Mouse (Mus musculus): Measurements from ENCODE around the gene Rgr. TPM values are rescaled to one million over a fixed set of nuclear protein-coding genes. Genes with fewer than 3 reads are reported as not detected.
"Not testable (repeated sequence)": the region's sequence is repeated elsewhere in the genome, so short reads cannot be mapped to it uniquely, and the experiment has no call there.

The Rgr gene
- polyA plus RNA-seq, 1 experiment from 2014 or later: not detected

DNA sequence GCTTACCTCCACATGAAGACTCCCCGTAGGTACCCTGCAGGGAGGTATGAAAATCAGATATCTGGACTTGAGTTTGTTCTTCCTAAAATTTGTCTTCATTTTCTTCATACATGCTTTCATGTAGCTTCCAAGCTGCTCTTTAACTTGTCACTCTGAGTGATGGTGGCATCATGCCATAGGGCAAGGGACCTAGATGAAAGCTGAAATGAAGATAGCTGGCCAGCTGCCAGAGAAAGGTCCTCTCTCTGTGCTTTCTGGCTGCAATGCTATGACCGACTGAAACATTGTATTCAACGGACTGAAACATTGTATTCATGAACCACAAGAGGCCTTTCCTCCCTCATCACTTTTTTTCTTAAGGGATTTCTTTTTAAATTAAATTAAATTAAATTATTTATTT is 20.2 kb downstream of the Rgr start:
- WGBS: 79% methylated on average over 3 of the region's 3 CpGs
- no peaks in the 10 kb centered on the region for H3K9me3 ChIP-seq

DNA sequence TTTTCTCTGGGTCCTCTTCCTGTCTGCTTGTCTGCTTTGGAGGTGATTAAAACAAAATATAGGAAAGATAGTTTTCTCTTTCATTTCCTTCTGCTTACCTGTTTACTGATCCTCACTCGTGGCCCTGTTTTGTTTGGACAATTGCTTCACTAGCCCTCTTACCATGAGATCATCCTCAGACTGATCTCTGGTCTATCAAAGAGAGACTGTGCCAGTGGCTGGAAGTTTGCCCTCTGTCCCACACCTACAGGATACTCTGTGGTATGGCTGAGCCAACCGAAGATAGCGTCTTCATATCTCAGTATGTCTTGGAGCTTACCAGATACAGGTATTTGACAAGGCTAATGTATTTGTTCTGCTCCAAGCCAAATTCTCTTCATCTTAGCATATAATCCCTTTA is 20.8 kb downstream of the Rgr start:
- no peak overlapping the region for H3K27ac ChIP-seq
- no peak overlapping the region for H3K4me3 ChIP-seq
- H3K36me3 ChIP-seq: no peaks in the 10 kb centered on the region
- H3K4me1 ChIP-seq: no peaks in the 10 kb centered on the region
- WGBS: 94% methylated on average over 3 of the region's 3 CpGs
- H3K9me3 ChIP-seq: no peaks in the 10 kb centered on the region
- H3K27me3 ChIP-seq (ENCODE audit: insufficient read depth, poor library complexity, severe bottlenecking): no peaks in the 10 kb centered on the region
- no peak for DNase-seq (ENCODE audit: low spot score)

More for the DNA sequence above, 20.2 kb downstream of the Rgr start:
- Histone ChIP-seq H3K4me3 (no peak overlapping the region), H3K27ac (no peak overlapping the region), H3K36me3 (no peaks in the 10 kb centered on the region), H3K4me1 (no peaks in the 10 kb centered on the region), H3K27me3 (ENCODE audit: insufficient read depth, poor library complexity, severe bottlenecking) (no peaks in the 10 kb centered on the region)
- no peak for DNase-seq (ENCODE audit: low spot score)

DNA sequence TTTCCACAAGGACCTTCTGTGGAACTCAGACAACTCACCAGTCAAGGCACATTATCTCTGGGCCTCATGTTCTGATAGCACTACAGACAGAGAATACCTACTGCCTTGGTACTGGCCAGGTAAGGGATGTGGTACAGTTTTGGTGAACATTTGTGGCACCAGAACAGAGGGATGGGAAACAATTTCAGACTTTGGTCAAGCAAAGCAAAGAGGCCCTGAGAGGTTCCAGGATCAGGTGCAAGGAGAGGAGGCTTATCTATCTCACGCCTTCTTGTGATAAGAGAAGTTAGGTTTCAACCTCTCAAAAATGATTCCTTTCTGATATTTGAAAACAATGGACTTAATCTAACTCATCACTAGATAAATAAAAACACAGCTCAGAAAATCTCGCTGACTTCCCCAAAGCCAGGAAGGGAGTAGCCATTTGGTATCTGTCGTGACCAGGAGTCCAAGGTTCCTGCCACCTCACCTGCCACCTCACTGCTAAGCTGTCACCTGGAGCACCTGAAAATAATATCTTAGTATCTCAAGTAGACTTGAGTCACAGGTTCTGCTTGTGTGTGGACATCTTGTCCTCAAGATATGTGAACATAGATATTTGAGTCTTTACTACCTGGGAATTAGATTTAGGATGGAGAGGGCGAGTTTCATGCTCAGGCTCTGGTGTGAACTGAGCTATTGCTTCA is 21.4 kb downstream of the Rgr start:
- no peak overlapping the region for H3K4me3 ChIP-seq
- no peaks in the 10 kb centered on the region for H3K4me1 ChIP-seq
- H3K27ac ChIP-seq: no peak overlapping the region
- H3K9me3 ChIP-seq: no peaks in the 10 kb centered on the region
- WGBS: 63% methylated on average over 4 of the region's 4 CpGs
- no peak for DNase-seq (ENCODE audit: low spot score)
- H3K27me3 ChIP-seq (ENCODE audit: insufficient read depth, poor library complexity, severe bottlenecking): no peaks in the 10 kb centered on the region
- H3K36me3 ChIP-seq: no peaks in the 10 kb centered on the region

DNA sequence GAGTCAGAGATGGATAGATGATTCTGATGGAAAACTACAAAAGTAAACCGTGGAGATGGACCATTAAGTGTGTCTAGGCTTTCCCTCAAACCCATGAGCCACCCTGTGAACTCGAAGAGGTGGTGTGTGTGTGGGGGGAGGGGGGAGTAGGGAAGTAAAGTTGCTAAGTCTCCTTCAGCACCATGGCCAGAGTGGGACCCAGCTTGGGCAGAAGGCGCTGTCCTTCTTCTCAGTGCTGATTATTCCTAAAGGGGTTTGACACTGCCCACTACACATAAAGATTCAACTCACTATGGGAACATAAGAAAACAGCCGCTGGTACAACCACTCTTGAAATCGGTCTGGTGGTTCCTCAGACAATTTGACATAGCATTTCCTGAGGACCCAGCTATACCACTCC is 32.9 kb downstream of the Rgr start:
- WGBS: 31% methylated on average over 5 of the region's 5 CpGs
- H3K4me1 ChIP-seq: no peaks in the 10 kb centered on the region
- DNase-seq (ENCODE audit: low spot score): no peak
- no peak overlapping the region for H3K4me3 ChIP-seq
- no peaks in the 10 kb centered on the region for H3K36me3 ChIP-seq
- no peak overlapping the region for H3K27ac ChIP-seq
- H3K9me3 ChIP-seq: no peaks in the 10 kb centered on the region
- no peaks in the 10 kb centered on the region for H3K27me3 ChIP-seq (ENCODE audit: insufficient read depth, poor library complexity, severe bottlenecking)

DNA sequence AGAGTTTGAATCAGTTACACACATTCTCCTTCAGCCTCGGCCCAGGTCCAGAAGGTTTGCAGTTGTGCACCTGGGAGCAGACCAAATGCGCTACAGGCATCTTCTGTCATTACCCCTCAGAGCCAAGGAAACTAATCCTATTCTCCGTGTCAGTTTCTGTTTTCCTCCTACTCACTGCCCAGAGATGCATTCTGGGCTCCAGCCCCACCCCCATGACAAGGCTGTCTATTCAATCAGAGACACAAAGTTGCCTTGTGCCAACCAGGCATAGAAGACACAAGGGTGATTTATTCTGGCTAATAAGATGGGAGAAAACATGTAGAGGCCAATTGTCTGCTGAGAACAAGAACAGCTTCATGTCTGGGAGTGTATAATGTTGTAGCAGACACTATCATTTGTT is 35.1 kb downstream of the Rgr start:
- no peaks in the 10 kb centered on the region for H3K9me3 ChIP-seq
- H3K4me1 ChIP-seq: no peaks in the 10 kb centered on the region
- H3K4me3 ChIP-seq: no peak overlapping the region
- no peak for DNase-seq (ENCODE audit: low spot score)
- WGBS: 43% methylated on average over 3 of the region's 3 CpGs
- H3K36me3 ChIP-seq: no peaks in the 10 kb centered on the region
- no peak overlapping the region for H3K27ac ChIP-seq
- no peaks in the 10 kb centered on the region for H3K27me3 ChIP-seq (ENCODE audit: insufficient read depth, poor library complexity, severe bottlenecking)

DNA sequence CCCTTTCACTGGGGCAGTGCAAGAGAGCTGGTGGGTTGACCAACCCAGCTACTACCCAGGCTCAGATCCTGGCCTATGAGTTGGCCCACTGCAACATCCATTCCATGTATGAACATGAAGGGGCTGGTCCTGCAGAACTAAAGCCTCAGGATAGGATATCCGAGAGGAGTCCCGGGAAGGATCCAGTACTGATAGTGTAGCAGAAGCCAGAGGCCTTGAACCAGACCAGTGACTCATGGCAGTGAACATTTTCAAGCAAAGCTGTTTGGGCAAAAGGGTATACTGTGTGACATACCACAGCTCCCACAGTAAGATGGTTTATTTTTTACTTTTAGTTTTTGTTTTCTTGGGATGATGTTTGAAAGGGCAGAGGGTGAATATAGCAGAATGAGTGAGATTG is 39.1 kb downstream of the Rgr start:
- DNase-seq (ENCODE audit: low spot score): no peak
- H3K36me3 ChIP-seq: no peaks in the 10 kb centered on the region
- H3K9me3 ChIP-seq: no peaks in the 10 kb centered on the region
- H3K4me3 ChIP-seq: no peak overlapping the region
- 86% methylated on average over 2 of the region's 2 CpGs for WGBS
- H3K4me1 ChIP-seq: no peaks in the 10 kb centered on the region
- H3K27ac ChIP-seq: no peak overlapping the region
- no peaks in the 10 kb centered on the region for H3K27me3 ChIP-seq (ENCODE audit: insufficient read depth, poor library complexity, severe bottlenecking)

DNA sequence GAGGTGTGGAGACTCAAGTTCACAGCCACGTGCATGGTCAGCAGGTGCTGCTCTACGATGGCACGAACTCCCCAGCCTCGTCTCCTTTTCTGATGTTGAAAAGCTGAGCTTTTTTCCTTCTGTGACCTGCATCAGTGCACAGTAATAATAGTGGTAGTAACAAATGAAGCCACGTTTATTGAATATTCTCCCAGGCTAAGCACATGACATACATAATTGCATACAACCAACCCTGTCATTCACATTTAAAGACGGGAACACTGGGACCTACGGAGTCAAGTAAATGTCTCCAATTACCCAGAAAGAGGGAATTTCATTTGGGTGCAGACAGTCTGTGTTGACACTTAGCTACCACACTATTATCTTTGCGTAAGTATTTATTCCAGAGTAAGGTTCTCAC is 42.3 kb downstream of the Rgr start:
- no peak for DNase-seq (ENCODE audit: low spot score)
- whole genome bisulfite sequencing: 70% methylated on average over 8 of the region's 8 CpGs
- Histone ChIP-seq H3K36me3 (no peaks in the 10 kb centered on the region), H3K9me3 (no peaks in the 10 kb centered on the region), H3K4me1 (no peaks in the 10 kb centered on the region), H3K27me3 (ENCODE audit: insufficient read depth, poor library complexity, severe bottlenecking) (no peaks in the 10 kb centered on the region), H3K27ac (no peak overlapping the region), H3K4me3 (no peak overlapping the region)

DNA sequence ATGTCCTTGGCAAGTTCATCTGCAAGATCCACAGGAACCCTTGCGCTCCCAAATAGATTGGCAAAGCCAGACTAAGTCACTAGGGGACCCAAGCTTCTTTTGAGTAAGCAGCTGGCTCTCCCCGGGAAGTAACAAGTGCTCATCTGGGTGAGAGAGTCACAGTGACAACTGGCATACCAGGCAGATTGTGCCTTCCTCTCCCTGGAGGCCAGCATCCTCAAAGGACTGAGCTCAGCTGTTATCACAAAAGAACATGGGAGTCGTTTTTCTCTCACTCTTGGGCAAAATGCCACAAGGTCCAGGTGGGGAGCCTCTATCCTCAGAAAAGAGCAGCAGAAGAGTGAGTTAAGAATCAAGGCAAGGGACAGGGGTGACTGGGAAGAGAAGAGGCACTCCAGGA is 42.9 kb downstream of the Rgr start:
- H3K27me3 ChIP-seq (ENCODE audit: insufficient read depth, poor library complexity, severe bottlenecking): no peaks in the 10 kb centered on the region
- 17% methylated on average over 3 of the region's 3 CpGs for WGBS
- H3K4me3 ChIP-seq: no peak overlapping the region
- no peaks in the 10 kb centered on the region for H3K4me1 ChIP-seq
- H3K27ac ChIP-seq: no peak overlapping the region
- no peaks in the 10 kb centered on the region for H3K9me3 ChIP-seq
- H3K36me3 ChIP-seq: no peaks in the 10 kb centered on the region
- DNase-seq (ENCODE audit: low spot score): no peak

DNA sequence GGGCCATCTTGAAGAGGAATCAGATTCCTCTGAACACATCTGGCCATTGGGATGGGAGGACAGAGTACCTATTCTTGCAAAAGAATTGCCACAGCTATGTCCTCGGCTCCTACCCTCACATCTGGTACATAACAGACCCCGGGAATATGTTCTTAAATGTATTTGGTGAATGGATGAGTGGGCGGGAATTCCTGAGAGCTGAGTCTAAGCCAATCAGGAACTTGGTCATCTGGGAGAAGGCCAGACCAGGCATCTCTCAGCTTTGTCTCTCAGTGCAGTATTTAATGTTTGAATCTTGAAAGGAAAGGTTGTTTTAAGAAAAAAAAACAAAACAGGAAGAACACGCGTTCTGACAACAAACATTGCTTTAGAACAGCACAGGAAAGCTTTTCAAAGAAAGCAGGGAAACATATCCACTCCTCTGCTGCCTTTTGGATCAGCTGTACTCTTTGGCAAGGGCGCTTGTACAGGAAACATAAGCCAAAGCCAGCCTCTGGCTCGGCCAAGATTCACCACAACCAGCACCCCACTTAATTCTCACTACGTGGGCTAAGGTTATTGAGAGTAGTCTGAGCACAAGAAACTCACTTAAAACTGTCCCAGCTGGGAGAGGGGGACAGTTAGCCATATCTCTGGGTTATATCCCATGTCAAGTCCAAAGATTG is 45.2 kb downstream of the Rgr start:
- no peaks in the 10 kb centered on the region for H3K9me3 ChIP-seq
- no peak overlapping the region for H3K27ac ChIP-seq
- no peak overlapping the region for H3K4me3 ChIP-seq
- no peaks in the 10 kb centered on the region for H3K4me1 ChIP-seq
- H3K36me3 ChIP-seq: no peaks in the 10 kb centered on the region
- WGBS: 76% methylated on average over 8 of the region's 8 CpGs
- no peak for DNase-seq (ENCODE audit: low spot score)
- H3K27me3 ChIP-seq (ENCODE audit: insufficient read depth, poor library complexity, severe bottlenecking): no peaks in the 10 kb centered on the region

DNA sequence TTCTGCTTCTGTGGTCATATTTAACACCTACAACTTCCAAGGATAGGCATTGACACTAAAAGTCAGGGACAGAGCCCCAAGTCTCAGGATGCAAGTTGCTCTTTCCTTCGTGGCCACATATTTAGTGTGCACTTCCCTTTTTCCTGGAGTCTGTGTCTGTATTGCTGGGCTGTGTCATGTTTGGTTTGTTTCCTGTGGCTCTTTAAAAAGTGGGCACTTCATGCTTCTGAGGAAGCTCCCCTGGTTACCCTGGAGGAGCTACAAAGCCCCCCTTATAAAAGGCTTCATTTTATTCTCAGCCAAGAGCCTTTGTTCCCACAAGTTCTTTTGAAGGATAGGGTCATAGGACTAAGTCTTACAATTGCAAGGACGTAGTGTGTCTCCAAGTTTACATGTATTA is 45.9 kb downstream of the Rgr start:
- Histone ChIP-seq H3K4me1 (no peaks in the 10 kb centered on the region), H3K27ac (no peak overlapping the region), H3K36me3 (no peaks in the 10 kb centered on the region), H3K27me3 (ENCODE audit: insufficient read depth, poor library complexity, severe bottlenecking) (no peaks in the 10 kb centered on the region), H3K4me3 (no peak overlapping the region), H3K9me3 (no peaks in the 10 kb centered on the region)
- DNase-seq (ENCODE audit: low spot score): no peak
- 76% methylated on average over 2 of the region's 2 CpGs for WGBS

DNA sequence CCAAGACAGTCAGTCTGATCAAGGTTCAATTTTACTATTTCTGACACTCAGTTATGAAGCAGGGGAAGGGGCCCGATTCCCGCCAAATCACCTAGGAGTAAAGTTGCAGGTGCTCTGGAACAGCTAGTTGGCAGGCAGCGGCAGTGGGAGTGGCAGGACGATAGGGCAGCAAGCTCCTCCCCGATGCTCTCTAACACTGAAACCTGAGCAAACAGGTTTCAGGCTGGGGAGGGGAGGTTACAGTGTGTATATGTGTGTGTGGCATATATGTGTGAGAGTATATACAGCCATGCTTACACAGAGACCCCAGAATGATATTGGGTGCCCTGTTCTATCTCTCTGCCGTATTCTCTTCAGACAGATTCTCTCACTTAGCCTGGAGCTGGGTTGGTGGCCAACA is 48.0 kb downstream of the Rgr start:
- not testable (repeated sequence) for H3K27me3 ChIP-seq (ENCODE audit: insufficient read depth, poor library complexity, severe bottlenecking); H3K4me3 ChIP-seq; H3K36me3 ChIP-seq; H3K4me1 ChIP-seq; DNase-seq (ENCODE audit: low spot score); H3K27ac ChIP-seq; H3K9me3 ChIP-seq
- 66% methylated on average over 6 of the region's 6 CpGs for WGBS

DNA sequence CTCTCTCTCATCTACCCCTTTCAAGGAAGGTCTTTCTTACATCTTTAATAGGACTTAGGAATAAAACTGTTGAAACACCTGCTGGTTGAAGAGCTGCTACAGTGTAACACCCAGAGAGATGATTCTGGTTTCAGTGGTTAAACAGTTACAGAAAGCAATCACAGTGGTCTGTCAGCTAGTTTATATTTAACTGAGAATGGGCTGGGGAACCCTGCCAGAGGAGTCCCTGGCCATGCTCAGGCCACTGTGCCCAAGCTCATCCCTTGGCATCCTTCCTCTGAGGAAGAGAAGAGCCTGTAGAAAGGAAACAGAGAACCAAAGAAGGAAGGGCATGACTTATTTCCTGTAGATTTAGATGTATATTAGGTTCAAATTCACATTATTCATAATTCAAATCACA is 59.0 kb downstream of the Rgr start:
- H3K27me3 ChIP-seq (ENCODE audit: insufficient read depth, poor library complexity, severe bottlenecking): no peaks in the 10 kb centered on the region
- H3K9me3 ChIP-seq: no peaks in the 10 kb centered on the region
- DNase-seq (ENCODE audit: low spot score): no peak
- H3K36me3 ChIP-seq: no peaks in the 10 kb centered on the region
- no peak overlapping the region for H3K27ac ChIP-seq
- no peaks in the 10 kb centered on the region for H3K4me1 ChIP-seq
- no peak overlapping the region for H3K4me3 ChIP-seq

DNA sequence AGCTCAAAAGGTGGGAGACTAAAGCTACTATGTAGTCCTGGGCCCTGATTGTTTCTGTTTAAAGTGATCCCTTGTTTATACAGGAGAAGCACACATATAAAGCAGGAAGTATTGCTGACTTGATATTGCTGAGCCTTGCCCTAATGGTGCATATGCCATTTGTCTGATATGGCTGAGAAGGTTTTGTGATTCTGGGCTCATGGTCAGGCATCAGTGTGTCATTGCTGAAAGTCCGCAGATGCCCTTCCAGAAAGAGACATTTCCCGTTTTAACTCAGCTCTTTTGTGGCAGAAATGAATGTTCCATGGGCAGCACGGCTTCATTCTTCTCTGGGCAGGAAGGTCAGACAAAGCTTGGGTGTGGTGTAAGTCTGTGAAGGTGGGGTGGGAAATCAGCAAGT is 63.1 kb downstream of the Rgr start:
- WGBS: 72% methylated on average over 3 of the region's 3 CpGs
- H3K4me3 ChIP-seq: no peak overlapping the region
- no peak overlapping the region for H3K27ac ChIP-seq
- no peaks in the 10 kb centered on the region for H3K27me3 ChIP-seq (ENCODE audit: insufficient read depth, poor library complexity, severe bottlenecking)
- DNase-seq (ENCODE audit: low spot score): no peak
- no peaks in the 10 kb centered on the region for H3K9me3 ChIP-seq
- no peaks in the 10 kb centered on the region for H3K4me1 ChIP-seq
- no peaks in the 10 kb centered on the region for H3K36me3 ChIP-seq
